Mouse (Mus musculus) spleen, postnatal 10 days (tissue): ENCODE results near the gene Nlgn3.
"Not testable (repeated sequence)": the region's sequence is repeated elsewhere in the genome, so short reads cannot be mapped to it uniquely, and the experiment has no call there.

Experiments used
- DNase-seq, 2 experiments: peaks; one replicate each; pipeline ENCODE4 v3.0.0; 2021 to 2022; ENCODE audit warnings: low spot score in 2 of 2

Gene Nlgn3

DNA sequence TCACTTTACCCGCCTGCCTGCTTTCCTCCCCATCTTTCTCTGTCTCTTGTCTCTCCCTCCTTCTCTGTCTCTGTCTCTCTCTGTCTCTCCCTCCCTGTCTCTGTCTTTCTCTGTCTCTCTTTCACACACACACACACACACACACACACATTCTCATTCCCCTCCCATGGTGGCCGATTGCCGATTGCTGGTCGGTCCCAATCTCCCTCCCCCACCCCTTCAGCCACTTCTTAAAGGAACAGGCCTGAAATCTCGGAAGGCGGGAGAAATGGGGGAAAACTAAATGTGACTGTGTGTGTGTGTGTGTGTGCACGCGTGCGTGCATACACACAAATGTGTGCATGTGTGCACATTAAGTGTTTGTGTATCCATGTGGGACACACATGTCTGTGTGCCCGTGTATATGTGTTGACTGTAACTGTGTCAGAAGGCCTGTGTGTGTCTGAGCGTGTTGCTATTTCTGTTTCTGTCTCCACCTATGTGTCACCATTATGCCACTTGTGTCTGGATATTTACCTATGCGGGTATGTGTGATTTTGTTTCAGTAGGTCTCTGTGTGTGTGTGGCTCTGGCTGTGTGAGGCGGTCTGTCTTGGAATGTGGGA lies 1.6 kb downstream of the Nlgn3 start:
- no peak for DNase-seq

DNA sequence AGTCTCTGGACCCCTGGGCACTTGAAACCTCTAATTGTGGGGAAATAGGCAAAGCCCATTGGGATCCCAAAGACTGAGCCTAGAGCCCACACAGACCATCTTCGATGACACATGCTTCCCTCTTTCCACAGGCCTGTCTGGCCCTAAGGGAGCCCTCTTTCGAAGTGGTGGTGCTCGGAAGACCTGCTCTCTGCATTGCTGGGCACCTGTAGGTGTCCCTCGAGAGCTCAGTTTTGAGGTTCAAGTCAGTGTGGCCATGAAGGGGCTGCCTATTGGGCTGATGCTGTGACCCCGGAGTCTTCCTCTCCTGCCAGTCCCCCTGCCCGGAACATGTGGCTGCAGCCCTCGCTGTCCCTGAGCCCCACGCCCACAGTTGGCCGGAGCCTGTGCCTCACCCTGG lies 2.7 kb downstream of the Nlgn3 start:
- DNase-seq = no peak

DNA sequence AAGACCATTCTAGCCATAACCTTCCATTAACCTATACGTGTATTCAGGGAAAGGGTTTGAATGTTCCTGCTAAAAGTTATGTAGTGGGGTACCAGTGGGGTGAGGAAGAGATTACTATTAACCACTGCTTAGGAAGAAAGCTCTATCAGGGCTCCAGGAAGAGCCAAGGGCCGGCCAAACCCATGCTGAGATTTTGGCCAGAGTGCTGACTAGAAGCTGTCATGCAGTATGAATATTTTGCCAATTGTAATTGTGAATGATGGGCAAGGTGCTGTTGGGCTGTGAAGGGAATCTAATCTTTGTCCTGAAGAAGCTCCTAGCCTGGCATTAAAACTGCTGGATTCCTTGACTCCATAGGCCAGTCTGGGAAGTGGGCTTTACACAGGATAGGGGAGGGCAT lies 5.7 kb downstream of the Nlgn3 start:
- no peak for DNase-seq

DNA sequence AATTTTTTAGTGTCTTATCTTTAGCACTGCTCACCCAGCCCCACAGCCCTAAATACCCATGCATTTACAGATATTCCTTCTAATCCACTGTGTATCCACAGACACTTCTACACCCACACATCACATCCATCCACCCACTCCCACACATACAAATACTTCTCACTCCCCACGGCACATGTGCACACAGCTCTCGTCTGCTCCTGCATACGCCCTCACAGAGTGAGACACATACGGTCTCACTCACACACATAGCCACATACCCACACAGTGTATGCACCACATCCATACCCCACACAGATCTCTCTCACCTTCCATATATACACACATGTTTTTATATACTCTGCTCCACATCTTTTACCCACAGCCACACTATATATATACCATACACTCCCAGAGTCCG lies 10.3 kb downstream of the Nlgn3 start:
- no peak for DNase-seq

DNA sequence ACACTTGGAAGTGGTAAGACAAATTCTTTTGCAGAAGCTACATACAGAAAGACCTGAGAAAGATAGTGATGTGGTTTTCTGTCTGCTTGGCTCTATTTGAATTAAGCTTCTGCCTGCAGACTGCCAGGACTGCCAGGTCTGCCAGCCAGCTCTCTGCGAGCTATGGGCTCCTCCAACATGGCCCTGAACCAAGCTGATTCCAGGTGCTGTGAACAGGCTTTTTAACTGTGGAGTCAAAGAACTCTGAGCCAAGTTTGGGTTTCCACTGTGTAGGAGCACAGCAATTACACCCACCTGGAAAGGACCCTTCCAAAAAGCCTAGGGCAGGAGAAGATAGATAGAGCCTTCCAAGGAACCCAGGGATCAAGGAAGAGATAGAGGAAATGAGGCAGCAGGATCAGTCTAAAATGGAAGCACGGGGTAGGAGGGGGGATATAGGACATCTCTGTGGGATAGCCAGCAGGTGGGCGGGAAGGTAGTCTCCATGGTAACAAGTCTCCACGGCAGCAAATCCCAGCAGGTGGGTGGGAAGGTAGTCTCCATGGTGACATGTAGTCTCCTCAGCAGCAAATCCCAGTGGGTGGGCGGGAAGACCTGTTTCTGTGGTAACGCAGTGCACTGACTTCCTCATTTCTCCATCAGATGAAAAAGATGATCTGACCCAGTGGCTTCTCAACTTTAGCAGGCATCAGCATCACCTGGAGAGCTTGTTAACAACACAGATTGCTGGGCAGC lies 14.8 kb downstream of the Nlgn3 start:
- DNase-seq = no peak

DNA sequence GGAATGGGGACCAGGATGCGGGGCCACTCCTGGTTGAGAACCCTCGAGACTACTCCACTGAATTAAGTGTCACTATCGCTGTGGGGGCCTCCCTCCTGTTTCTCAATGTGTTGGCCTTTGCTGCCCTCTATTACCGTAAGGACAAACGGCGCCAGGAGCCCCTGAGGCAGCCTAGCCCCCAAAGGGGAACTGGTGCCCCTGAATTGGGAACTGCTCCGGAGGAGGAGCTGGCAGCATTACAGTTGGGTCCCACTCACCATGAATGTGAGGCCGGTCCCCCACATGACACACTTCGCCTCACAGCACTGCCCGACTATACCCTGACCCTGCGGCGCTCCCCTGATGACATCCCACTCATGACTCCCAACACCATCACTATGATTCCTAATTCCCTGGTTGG lies 20.8 kb downstream of the Nlgn3 start:
- DNase-seq = no peak

DNA sequence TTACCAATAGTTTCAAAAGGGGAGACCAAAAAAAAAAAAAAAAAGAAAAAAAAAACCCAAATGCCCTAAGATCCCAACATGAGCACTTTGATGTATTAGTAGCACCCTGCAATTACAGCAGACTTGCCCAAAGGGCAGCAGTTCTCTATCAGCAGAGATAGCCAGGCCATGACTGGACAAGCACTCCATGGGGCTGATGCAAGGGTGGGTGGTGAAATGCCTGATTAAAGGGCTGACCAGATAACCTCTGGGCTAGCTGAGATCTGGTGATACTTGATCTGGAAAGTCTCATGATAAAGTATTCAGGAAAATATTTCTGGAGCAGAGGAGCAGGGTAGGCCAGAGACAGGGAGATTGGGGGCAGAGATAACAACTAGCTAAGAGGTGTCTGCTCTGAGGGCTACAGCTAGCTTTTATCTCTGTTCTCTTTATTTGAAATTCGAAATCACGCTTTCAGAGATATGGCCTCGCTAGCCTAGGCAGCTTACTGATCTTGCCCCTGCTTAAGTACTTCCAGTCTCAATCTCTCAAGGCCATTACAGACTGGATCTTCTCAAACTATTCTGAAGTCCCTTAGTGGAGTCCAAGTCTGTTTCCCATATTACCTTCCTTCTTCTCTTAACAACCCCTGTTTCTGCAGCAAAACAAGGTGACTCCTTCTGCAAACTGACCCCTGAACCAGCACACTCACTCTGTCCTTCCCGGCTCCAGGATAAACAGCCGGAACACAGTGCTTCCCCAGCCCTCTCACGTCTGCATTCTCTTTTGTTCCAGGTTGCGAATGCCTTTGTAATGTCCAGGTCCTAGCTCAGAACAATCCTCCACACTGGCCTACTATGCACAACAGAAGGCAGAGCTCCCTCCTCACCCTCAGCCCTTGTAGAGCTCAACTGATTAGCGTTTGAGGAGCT lies 27.3 kb downstream of the Nlgn3 start:
- no peak for DNase-seq

DNA sequence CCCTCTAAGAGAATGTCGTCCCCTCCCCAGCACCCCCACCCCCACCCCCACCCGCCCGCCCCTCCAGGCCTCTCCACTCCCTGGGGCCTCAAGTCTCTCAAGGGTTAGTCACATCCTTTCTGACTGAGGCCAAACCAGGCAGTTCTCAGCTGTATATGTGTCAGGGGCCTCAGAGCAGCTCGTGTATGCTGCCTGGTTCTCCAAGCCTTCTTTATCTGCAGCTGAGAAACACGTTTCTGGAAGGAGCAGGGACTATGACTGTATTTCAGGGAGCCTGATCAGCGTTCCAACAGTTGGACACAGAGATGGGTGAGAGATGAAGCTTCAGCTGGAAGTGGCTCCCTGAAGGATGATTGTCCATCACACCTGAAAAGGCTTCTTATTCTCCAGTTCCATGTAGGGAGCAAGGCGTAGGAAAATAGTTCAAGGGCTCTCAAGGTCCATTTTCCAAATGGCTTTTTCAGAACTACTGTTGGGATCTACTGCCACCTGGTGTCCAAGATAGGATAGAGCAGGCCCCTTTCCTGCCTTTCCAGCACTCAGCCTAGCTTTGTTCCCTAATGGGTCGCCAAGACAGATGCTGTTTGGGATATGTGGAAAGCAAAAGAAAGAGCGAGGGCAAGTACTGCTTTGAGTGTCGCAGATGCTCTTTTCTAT lies 30.5 kb downstream of the Nlgn3 start:
- DNase-seq = peak; percentile 31 to 59

DNA sequence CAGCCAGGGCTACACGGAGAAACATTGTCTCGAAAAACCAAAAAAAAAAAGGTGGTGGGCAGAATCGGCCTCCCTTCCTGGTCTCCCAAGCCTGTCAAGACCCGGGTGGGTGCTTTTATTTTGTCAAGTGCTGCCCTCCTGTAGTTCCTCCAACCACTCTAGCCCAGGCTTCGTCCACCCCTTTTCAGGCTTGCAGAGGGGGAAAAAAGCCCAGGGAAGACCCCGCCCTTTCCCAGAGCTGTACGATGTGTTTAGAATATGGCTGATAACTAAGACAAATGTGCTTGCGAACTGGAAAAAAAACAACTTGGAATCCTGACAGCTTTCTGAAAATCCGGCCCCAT lies 33.0 kb downstream of the Nlgn3 start:
- DNase-seq = no peak

DNA sequence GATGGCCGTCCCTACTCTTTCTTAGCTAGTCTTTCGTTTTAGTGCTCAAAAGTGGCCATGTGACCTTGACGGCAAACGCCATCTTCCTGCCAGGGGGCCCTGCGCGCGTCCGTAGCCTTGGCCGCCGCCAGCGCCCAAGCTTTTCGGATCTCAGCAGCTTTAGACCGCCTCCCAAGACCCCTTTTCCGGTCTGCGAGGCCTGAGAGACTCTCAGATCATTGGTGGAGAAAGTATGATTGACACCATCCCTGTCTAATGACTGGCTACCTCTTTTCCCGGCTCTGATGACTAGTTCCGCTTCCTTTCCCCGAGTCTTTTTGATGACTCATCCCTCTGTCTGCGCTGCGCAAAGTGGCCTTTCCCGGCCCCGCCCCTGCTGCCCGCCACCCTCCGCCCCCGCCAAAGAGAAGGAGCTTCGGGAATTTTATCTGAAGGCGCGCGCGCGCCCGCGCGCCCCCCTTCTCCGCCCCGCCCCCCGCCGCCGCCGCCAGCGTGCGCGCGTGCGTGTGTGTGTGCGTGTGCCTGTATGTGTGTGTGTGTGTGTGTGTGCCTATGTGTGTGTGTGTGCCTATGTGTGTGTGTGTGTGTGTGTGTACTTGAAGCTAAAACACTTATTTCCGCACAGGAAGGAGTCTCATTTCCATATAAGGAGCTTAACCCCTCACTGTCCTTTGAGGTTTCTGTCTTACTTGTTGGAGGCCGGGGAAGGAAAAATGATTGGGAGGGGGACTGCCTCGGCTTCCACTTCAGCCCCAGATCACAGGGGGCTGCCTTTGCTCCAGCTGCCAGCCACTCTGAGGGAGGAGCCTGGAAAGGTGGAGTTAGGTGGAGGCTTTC lies 33.6 kb downstream of the Nlgn3 start:
- peak; percentile 70 to 83 for DNase-seq

DNA sequence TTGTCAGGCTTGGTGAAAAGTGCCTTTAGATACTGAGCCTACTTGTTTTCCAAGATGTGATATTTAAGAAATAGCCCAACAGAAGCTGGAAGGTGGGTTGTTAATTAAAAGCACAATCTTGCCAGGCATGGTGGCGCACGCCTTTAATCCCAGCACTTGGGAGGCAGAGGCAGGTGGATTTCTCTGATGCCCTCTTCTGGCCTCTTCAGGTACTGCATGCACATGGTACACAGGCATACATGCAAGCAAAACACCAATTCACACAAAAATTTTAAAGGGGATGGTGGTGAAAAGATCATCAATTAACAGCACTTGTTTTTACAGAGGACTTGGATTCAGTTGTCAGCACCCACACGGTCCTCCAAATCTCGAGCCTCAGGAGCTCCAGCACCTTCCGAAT lies 35.6 kb downstream of the Nlgn3 start:
- DNase-seq = peak; percentile 20 to 72

DNA sequence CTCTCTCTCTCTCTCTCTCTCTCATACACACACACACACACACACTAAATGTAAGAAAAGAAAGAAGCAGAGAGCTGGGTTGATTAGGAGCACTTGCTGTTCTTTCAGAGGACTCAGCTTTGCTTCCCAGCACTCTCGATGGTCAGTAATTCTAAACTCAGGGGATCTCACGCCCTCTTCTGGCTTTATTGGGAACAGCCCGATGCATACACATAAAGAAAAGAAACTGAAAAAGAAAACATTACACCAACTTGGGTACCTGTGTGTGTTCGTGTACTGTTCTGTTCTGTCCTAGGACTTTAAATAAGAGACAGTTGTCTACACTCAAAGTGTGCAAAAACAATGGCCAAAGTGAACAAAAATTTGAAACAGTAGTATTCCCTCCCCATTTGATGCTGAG lies 39.7 kb downstream of the Nlgn3 start:
- no peak for DNase-seq

DNA sequence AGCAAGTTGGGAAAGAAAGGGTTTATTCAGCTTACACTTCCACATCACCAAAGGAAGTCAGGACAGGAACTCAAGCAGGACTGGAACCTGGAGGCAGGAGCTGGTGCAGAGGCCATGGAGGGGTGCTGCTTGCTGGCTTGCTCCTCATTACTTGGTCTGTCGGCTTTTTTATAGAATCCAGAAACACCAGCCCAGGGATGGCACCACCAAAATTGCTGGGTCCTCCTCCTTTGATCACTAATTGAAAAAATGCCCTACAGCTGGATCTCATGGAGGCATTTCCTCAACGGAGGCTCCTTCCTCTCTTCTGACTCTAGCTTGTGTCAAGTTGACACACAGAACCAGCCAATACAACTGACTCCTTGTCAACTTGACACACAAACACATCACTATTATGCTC lies 43.9 kb downstream of the Nlgn3 start:
- DNase-seq = not testable (repeated sequence)

DNA sequence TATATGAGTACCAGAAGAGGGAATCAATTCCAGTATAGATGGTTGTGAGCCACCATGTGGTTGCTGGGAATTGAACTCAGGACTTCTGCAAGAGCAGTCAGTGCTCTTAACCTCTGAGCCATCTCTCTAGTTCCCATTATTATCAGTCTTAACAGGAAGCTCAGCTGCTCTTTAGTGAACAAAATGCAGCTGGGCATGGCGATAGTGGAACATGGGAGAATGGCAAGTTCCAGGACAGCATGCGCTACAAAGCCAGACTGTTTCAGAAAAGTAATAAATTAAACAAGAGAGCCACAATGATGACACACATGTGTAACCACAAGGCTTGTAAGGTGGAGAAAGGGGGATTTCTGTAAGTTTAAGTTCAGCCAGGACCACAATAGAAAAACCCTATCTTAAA lies 46.5 kb downstream of the Nlgn3 start:
- DNase-seq = no peak

DNA sequence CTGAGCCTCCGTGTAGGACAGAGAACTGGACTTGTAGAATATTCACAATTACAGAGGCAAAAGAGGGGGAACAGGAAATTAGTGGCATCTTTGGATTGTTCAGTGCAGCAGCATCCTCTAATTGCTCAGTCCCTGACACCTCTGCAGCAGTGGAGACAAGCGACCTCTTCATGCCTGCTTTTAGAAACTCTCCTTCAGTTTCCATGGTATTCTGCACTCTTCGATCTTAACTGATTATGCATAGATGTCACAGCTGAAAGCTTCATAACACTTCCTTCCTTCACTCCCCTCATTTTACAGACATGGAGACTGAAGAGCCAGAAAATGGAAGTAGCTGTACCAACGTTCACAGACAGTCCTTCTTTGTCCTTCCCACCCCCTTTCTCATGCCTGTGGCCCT lies 47.5 kb downstream of the Nlgn3 start:
- DNase-seq = no peak

DNA sequence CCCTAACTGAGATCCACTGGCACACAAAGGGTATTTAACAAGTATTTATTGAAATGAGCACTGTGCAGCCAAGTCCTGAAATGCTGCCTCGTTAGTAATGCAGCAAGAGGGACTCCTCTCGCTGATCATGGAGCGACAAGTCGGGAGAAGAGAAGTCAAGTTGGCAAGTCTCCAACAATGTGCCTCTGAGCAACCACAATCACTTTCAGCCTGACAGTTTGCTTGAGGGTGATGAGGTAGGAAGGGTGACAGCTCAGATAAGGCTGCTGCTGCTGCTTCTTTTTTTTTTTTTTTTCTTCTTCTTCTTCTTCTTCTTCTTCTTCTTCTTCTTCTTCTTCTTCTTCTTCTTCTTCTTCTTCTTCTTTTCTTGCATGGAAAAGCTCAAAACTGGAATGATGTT lies 52.2 kb downstream of the Nlgn3 start:
- no peak for DNase-seq

DNA sequence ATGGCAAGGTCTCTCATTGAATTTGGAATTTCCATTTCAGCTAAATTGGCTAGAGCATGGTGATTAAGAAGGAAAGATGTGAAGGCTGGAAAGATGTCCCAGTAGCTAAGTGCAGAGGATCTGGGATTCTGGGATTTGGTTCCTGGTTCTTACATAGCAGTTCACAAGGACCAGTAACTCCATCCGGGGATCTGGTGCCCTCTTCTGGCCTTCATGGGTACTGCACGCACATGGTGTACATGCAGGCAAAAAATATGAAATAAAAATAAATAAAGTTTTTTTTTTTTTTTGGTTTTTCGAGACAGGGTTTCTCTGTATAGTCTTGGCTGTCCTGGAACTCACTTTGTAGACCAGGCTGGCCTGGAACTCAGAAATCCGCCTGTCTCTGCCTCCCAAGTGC lies 59.9 kb downstream of the Nlgn3 start:
- DNase-seq = peak; percentile 11 to 46

DNA sequence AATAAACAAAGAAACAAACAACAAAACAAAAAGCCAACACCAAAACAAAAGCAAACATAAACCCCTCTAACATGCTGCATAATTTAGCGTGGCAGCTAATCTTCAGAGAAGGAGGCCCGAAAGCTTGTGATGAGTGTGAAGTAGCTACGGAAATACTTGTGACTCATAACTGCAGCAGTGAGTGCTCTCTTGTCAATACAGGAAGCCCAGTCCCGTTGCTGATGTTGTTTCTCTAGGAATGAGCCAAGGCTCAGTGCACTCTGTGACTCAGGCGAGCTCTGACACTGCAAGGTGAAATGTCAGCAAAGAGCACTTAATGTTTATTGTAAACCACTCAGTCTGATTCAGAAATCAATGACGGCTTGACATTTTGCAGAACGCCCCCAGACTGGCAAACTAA lies 70.0 kb downstream of the Nlgn3 start:
- no peak for DNase-seq

DNA sequence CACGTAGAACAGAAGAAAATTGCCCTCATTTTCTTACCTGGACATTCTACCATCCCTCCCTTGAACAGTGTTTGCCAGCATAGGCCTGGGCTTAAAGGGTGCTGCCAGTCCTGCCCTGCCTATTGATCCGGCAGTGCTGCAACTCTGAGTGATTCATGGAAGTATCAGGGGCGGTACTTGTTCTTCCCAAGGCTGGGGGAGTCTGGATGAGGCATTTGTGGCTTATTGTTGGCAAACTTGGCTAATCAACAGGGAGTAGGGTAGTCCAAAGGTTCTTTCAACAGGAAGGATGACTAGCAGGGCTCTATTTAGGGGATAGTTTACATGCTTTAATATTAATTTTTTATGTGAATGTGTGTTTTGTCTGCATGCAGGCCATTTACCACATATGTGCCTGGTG lies 71.6 kb downstream of the Nlgn3 start:
- DNase-seq = no peak

DNA sequence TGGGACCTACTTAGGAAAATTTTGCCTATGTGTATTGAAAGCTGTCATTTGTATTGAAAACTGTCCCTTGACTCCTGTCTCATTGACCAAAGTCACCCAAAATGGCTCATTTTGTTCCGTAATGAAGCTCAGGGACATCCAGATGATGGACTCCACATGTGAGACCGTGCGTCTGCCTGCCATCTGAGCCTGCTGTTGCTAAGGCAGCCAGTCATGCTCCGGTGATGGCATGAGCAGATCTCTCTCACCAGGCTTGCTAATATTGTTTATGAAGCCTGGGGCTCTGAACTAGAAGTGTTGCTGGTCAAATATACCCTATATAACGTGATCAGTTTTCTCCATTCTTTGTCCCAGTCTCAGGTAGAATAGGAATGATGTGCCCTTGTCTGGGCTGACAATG lies 74.0 kb downstream of the Nlgn3 start:
- no peak for DNase-seq
